26 mouse cellular contexts compared by ENCODE assay signal in genomic region chr2:11183991-11184390, GRCm38 (mm10). TPM values are rescaled to one million over a fixed set of nuclear protein-coding genes. Genes with fewer than 3 reads are reported as not detected.
DNase-seq lines count a peak whose midpoint lies in the region; TF ChIP-seq lines count a peak whose summit lies in the region.
"Had no signal": no experiment of that assay in that cellular context is flagged by ENCODE, and none has a peak within 500 bp of the region (broad histone marks: within the 10 kb centered on the region; RNA-seq: fewer than 3 reads in every experiment).

No protein-coding gene starts in this region.

- intact Hi-C loops in gastrocnemius, adult 2 months (cut with DNase I) = no loop called here
- intact Hi-C loops in gastrocnemius, postnatal 14 days (cut with DNase I; ENCODE audit: low total_unique reads) = no loop called here

- TF ChIP-seq CTCF in gastrocnemius, adult 2 months (IDR thresholded peaks at IDR 0.05) = no peak

- no peak overlapping the region for H3K4me3 ChIP-seq in gastrocnemius, adult 2 months
- H3K4me3 ChIP-seq: embryonic facial prominence, embryonic 10.5 days; embryonic facial prominence, embryonic 13.5 days; erythroblast, embryonic 14.5 days; forebrain, embryonic 12.5 days; forebrain, embryonic 15.5 days; heart, embryonic 12.5 days; heart, embryonic 15.5 days had no signal

- DNase-seq in gastrocnemius, adult 18-20 months (ENCODE audit: low spot score) = peak; percentile 78
- DNase-seq in gastrocnemius, postnatal 4 days (ENCODE audit: low spot score in 2 of 2) = no peak
- DNase-seq in gastrocnemius, adult 2 months = peak; percentile 87
- peak; percentile 54 for DNase-seq in gastrocnemius, postnatal 14 days
- peak; percentile 86 for DNase-seq in skeletal muscle tissue, adult 2 months (ENCODE audit: low read depth, low spot score)
- DNase-seq in cerebellum, adult 11 months = no peak
- no peak for DNase-seq in Muller cell, postnatal 12 days (ENCODE audit: inconsistent ontology term)
- DNase-seq: adrenal gland, postnatal 10 days; adrenal gland, postnatal 36 days; cerebellum, adult 11-12 months; cerebellum, adult 8-10 months; cerebellum, postnatal 10 days; cerebellum, postnatal 36 days; embryo, embryonic 11 days; heart, adult 18-20 months; heart, postnatal 10 days; heart, postnatal 4 days had no signal

- H3K27ac ChIP-seq in gastrocnemius, adult 2 months = peak overlapping the region; percentile 62
- H3K27ac ChIP-seq: embryonic facial prominence, embryonic 10.5 days; embryonic facial prominence, embryonic 13.5 days; forebrain, embryonic 12.5 days; forebrain, embryonic 15.5 days; heart, embryonic 15.5 days; hindbrain, embryonic 14.5 days; hindbrain, postnatal 0 days had no signal

RNA-seq across cellular contexts. Expression of gene Prkcq, which starts 12.1 kb away (rescaled TPM):
- total RNA-seq in gastrocnemius, adult 18-20 months (2021) = 10 to 100 TPM; 83.8 to 90.7 TPM
- total RNA-seq in gastrocnemius, postnatal 4 days (2021) = 10 to 100 TPM; 42.4 to 46.5 TPM
- total RNA-seq in gastrocnemius, adult 2 months (2021) = 10 to 100 TPM; 75.5 to 85.1 TPM
- total RNA-seq in gastrocnemius, postnatal 14 days (2021) = 10 to 100 TPM; 42.0 to 47.9 TPM

Comparison
In these comparisons a context has a peak if more than half of its experiments do, and no peak if none do; other contexts are left out.
1. DNase-seq: peak in gastrocnemius, adult 18-20 months (single experiment), gastrocnemius, adult 2 months (single experiment), gastrocnemius, postnatal 14 days (single experiment) and skeletal muscle tissue, adult 2 months (single experiment); none in gastrocnemius, postnatal 4 days (0 of 2), cerebellum, adult 11 months (single experiment) and Muller cell, postnatal 12 days (single experiment).